Mouse (Mus musculus) midbrain, embryonic 12.5 days (tissue): ENCODE measurements around the gene Cep19. TPM values are rescaled to one million over a fixed set of nuclear protein-coding genes. Genes with fewer than 3 reads are reported as not detected.

Experiments used
- ATAC-seq: fragments of 200-750 bp; cut with Nextera tagmentation; 2 replicates; pipeline ENCODE4 v1.8.0; 2017; ENCODE audit warnings: low read depth, moderate TSS enrichment, moderate library complexity; ENCODE audit not compliant: low FRiP score
- H3K27ac ChIP-seq: fragments of 300-500 bp; sonication (generic); replicated peaks from 2 replicates; pipeline ENCODE4 v1.5.1; 2016; ENCODE audit warnings: mild to moderate bottlenecking
- H3K27me3 ChIP-seq: fragments of 300-500 bp; sonication (generic); 2 replicates; pipeline ENCODE4 v1.6.1; 2016; ENCODE audit warnings: mild to moderate bottlenecking
- H3K36me3 ChIP-seq: fragments of 300-500 bp; sonication (generic); 2 replicates; pipeline ENCODE4 v1.6.1; 2016
- H3K4me1 ChIP-seq: fragments of 300-500 bp; sonication (generic); 2 replicates; pipeline ENCODE4 v1.6.1; 2016
- H3K4me2 ChIP-seq: fragments of 300-500 bp; sonication (generic); replicated peaks from 2 replicates; pipeline ENCODE4 v1.6.1; 2016; ENCODE audit warnings: mild to moderate bottlenecking, moderate library complexity
- H3K4me3 ChIP-seq: fragments of 300-500 bp; sonication (generic); 2 replicates; pipeline ENCODE4 v1.5.1; 2016; ENCODE audit warnings: mild to moderate bottlenecking
- H3K9ac ChIP-seq: fragments of 300-500 bp; sonication (generic); replicated peaks from 2 replicates; pipeline ENCODE4 v1.6.1; 2016; ENCODE audit warnings: mild to moderate bottlenecking, moderate library complexity
- H3K9me3 ChIP-seq: fragments of 300-500 bp; sonication (generic); 2 replicates; pipeline ENCODE4 v1.6.1; 2016; ENCODE audit warnings: mild to moderate bottlenecking
- WGBS: fragments of 180-500 bp; shearing (Covaris S2); methylation state at CpG from one replicate; pipeline ENCODE4 v1.1.7; 2016; 5-methylcytosine and 5-hydroxymethylcytosine counted together
- polyA plus RNA-seq: library from polyadenylated mRNA; unstranded; fragments of >200 nt; fragmentation: Nextera tagmentation; extraction: Ambion mirVana; gene quantifications from 2 replicates; pipeline ENCODE4 v1.2.1, GENCODE M21; 2016

Gene Cep19
- polyA plus RNA-seq, 1 experiment from 2014 or later = 42.9 TPM

- Histone ChIP-seq H3K4me3 (no peak overlapping the region), H3K4me1 (0 out of 2 replicates have a peak, but pooled peaks cover 1% of the 10 kb centered on the region), H3K27ac (no peak overlapping the region), H3K27me3 (no peaks in the 10 kb centered on the region), H3K9ac (no peak overlapping the region), H3K9me3 (no peaks in the 10 kb centered on the region), H3K36me3 (peaks cover 26% of the 10 kb centered on the region), H3K4me2 (no peak overlapping the region)
- ATAC-seq = no peak
- WGBS = 80% methylated on average over 15 of the region's 15 CpGs
These were observed 11.5 kb downstream of the Cep19 start for GRCm38 (mm10) chr16:32110951-32111699.

GRCm38 (mm10) chr16:32113541-32114218, 14.1 kb downstream of the Cep19 start:
- WGBS = 77% methylated on average over 23 of the region's 23 CpGs

GRCm38 (mm10) chr16:32114406-32114805, 14.8 kb downstream of the Cep19 start:
- Histone ChIP-seq H3K4me2 (no peak overlapping the region), H3K9ac (no peak overlapping the region), H3K27ac (no peak overlapping the region), H3K4me1 (0 out of 2 replicates have a peak, but pooled peaks cover 5% of the 10 kb centered on the region), H3K27me3 (no peaks in the 10 kb centered on the region), H3K4me3 (no peak overlapping the region), H3K9me3 (no peaks in the 10 kb centered on the region), H3K36me3 (peaks cover 3% of the 10 kb centered on the region; the same call in 1 of the 2 replicates)
- ATAC-seq = no peak
- 86% methylated on average over 10 of the region's 10 CpGs for WGBS

More at GRCm38 (mm10) chr16:32113541-32114218, 14.1 kb downstream of the Cep19 start:
- H3K4me2 ChIP-seq = no peak overlapping the region
- ATAC-seq = no peak
- no peak overlapping the region for H3K4me3 ChIP-seq
- no peaks in the 10 kb centered on the region for H3K9me3 ChIP-seq
- H3K36me3 ChIP-seq = peaks cover 11% of the 10 kb centered on the region; the same call in 1 of the 2 replicates
- no peak overlapping the region for H3K27ac ChIP-seq
- H3K9ac ChIP-seq = no peak overlapping the region
- H3K27me3 ChIP-seq = no peaks in the 10 kb centered on the region
- 0 out of 2 replicates have a peak, but pooled peaks cover 5% of the 10 kb centered on the region for H3K4me1 ChIP-seq

- Histone ChIP-seq H3K4me1 (0 out of 2 replicates have a peak, but pooled peaks cover 5% of the 10 kb centered on the region), H3K9me3 (no peaks in the 10 kb centered on the region), H3K36me3 (no peaks in the 10 kb centered on the region), H3K4me3 (no peak overlapping the region), H3K4me2 (no peak overlapping the region), H3K27me3 (no peaks in the 10 kb centered on the region), H3K9ac (no peak overlapping the region), H3K27ac (no peak overlapping the region)
- no peak for ATAC-seq
- 23% methylated on average over 15 of the region's 15 CpGs for WGBS
These were observed 15.5 kb downstream of the Cep19 start for GRCm38 (mm10) chr16:32114968-32115695.

GRCm38 (mm10) chr16:32115781-32116180, 16.2 kb downstream of the Cep19 start:
- Histone ChIP-seq H3K4me2 (no peak overlapping the region), H3K9me3 (no peaks in the 10 kb centered on the region), H3K4me1 (0 out of 2 replicates have a peak, but pooled peaks cover 5% of the 10 kb centered on the region), H3K27ac (no peak overlapping the region), H3K4me3 (no peak overlapping the region), H3K36me3 (no peaks in the 10 kb centered on the region), H3K27me3 (no peaks in the 10 kb centered on the region), H3K9ac (no peak overlapping the region)
- no peak for ATAC-seq
- WGBS = 74% methylated on average over 6 of the region's 6 CpGs

- H3K27me3 ChIP-seq = no peaks in the 10 kb centered on the region
- WGBS = 67% methylated on average over 5 of the region's 5 CpGs
- no peak overlapping the region for H3K4me2 ChIP-seq
- H3K4me3 ChIP-seq = no peak overlapping the region
- H3K36me3 ChIP-seq = no peaks in the 10 kb centered on the region
- 0 out of 2 replicates have a peak, but pooled peaks cover 5% of the 10 kb centered on the region for H3K4me1 ChIP-seq
- no peaks in the 10 kb centered on the region for H3K9me3 ChIP-seq
- no peak for ATAC-seq
- no peak overlapping the region for H3K9ac ChIP-seq
- no peak overlapping the region for H3K27ac ChIP-seq
These were observed 16.6 kb downstream of the Cep19 start for GRCm38 (mm10) chr16:32116186-32116585.

GRCm38 (mm10) chr16:32120454-32120853, 20.9 kb downstream of the Cep19 start:
- 74% methylated on average over 3 of the region's 3 CpGs for WGBS
- H3K27me3 ChIP-seq = no peaks in the 10 kb centered on the region

GRCm38 (mm10) chr16:32124020-32124419, 24.4 kb downstream of the Cep19 start:
- Histone ChIP-seq H3K27me3 (no peaks in the 10 kb centered on the region), H3K4me2 (no peak overlapping the region), H3K36me3 (no peaks in the 10 kb centered on the region), H3K4me1 (no peaks in the 10 kb centered on the region), H3K9ac (no peak overlapping the region), H3K4me3 (no peak overlapping the region), H3K9me3 (no peaks in the 10 kb centered on the region), H3K27ac (no peak overlapping the region)
- WGBS = 91% methylated on average over 7 of the region's 7 CpGs
- no peak for ATAC-seq

More at GRCm38 (mm10) chr16:32120454-32120853, 20.9 kb downstream of the Cep19 start:
- Histone ChIP-seq H3K9me3 (no peaks in the 10 kb centered on the region), H3K4me1 (0 out of 2 replicates have a peak, but pooled peaks cover 5% of the 10 kb centered on the region), H3K27ac (no peak overlapping the region), H3K4me3 (no peak overlapping the region), H3K36me3 (no peaks in the 10 kb centered on the region), H3K4me2 (no peak overlapping the region), H3K9ac (no peak overlapping the region)
- no peak for ATAC-seq

GRCm38 (mm10) chr16:32124444-32125335, 25.1 kb downstream of the Cep19 start:
- Histone ChIP-seq H3K4me2 (no peak overlapping the region), H3K27me3 (no peaks in the 10 kb centered on the region), H3K4me3 (no peak overlapping the region), H3K36me3 (no peaks in the 10 kb centered on the region), H3K9me3 (no peaks in the 10 kb centered on the region), H3K4me1 (no peaks in the 10 kb centered on the region), H3K9ac (no peak overlapping the region), H3K27ac (no peak overlapping the region)
- no peak for ATAC-seq
- 72% methylated on average over 17 of the region's 17 CpGs for WGBS

GRCm38 (mm10) chr16:32125364-32125763, 25.8 kb downstream of the Cep19 start:
- Histone ChIP-seq H3K4me3 (no peak overlapping the region), H3K27ac (no peak overlapping the region), H3K9me3 (no peaks in the 10 kb centered on the region), H3K4me1 (no peaks in the 10 kb centered on the region), H3K36me3 (no peaks in the 10 kb centered on the region), H3K4me2 (no peak overlapping the region), H3K27me3 (no peaks in the 10 kb centered on the region), H3K9ac (no peak overlapping the region)
- ATAC-seq = no peak
- 84% methylated on average over 3 of the region's 3 CpGs for WGBS

GRCm38 (mm10) chr16:32127046-32127445, 27.4 kb downstream of the Cep19 start:
- Histone ChIP-seq H3K9me3 (no peaks in the 10 kb centered on the region), H3K27me3 (no peaks in the 10 kb centered on the region), H3K36me3 (no peaks in the 10 kb centered on the region), H3K4me2 (no peak overlapping the region), H3K4me1 (no peaks in the 10 kb centered on the region), H3K9ac (no peak overlapping the region), H3K4me3 (no peak overlapping the region), H3K27ac (no peak overlapping the region)
- ATAC-seq = no peak
- 83% methylated on average over 4 of the region's 4 CpGs for WGBS
